Mouse (Mus musculus) liver, embryonic 16.5 days (tissue): ENCODE results near the gene Plekha8. TPM values are rescaled to one million over a fixed set of nuclear protein-coding genes. Genes with fewer than 3 reads are reported as not detected.

Source experiments
- ATAC-seq: fragments of 200-750 bp; cut with Nextera tagmentation; 2 replicates; pipeline ENCODE4 v1.8.0; 2017; ENCODE audit warnings: low read depth, mild to moderate bottlenecking, moderate number of reproducible peaks, moderate library complexity
- H3K27ac ChIP-seq: fragments of 300-500 bp; sonication (generic); 2 replicates; pipeline ENCODE4 v1.5.1; 2014; ENCODE audit warnings: mild to moderate bottlenecking, low read length
- H3K27me3 ChIP-seq: fragments of 300-500 bp; sonication (generic); 2 replicates; pipeline ENCODE4 v1.6.1; 2014; ENCODE audit warnings: low read depth, low read length, mixed read lengths; ENCODE audit not compliant: control insufficient read depth, insufficient read depth
- H3K36me3 ChIP-seq: fragments of 300-500 bp; sonication (generic); 2 replicates; pipeline ENCODE4 v1.6.1; 2014; ENCODE audit warnings: mild to moderate bottlenecking; ENCODE audit not compliant: control insufficient read depth, insufficient read depth
- H3K4me1 ChIP-seq: fragments of 300-500 bp; sonication (generic); 2 replicates; pipeline ENCODE4 v1.6.1; 2014; ENCODE audit warnings: low read depth, low read length, mixed read lengths; ENCODE audit not compliant: control insufficient read depth
- H3K4me2 ChIP-seq: fragments of 300-500 bp; sonication (generic); 2 replicates; pipeline ENCODE4 v1.6.1; 2014; ENCODE audit warnings: low read depth, low read length, mixed read lengths
- H3K4me3 ChIP-seq: fragments of 300-500 bp; sonication (generic); 2 replicates; pipeline ENCODE4 v1.5.1; 2014; ENCODE audit warnings: low read depth, mild to moderate bottlenecking, low read length
- H3K9ac ChIP-seq: fragments of 300-500 bp; sonication (generic); 2 replicates; pipeline ENCODE4 v1.6.1; 2014; ENCODE audit warnings: low read depth, low read length
- H3K9me3 ChIP-seq: fragments of 300-500 bp; sonication (generic); replicated peaks from 2 replicates; pipeline ENCODE4 v1.6.1; 2016; ENCODE audit warnings: low read length; ENCODE audit not compliant: control insufficient read depth
- WGBS: fragments of 180-500 bp; shearing (Covaris S2); extraction: QIAGEN DNeasy Blood & Tissue Kit; methylation state at CpG from one replicate; pipeline ENCODE4 v1.1.7; 2014; ENCODE audit not compliant: insufficient replicate concordance; 5-methylcytosine and 5-hydroxymethylcytosine counted together
- polyA plus RNA-seq: library from polyadenylated mRNA; unstranded; fragments of >200 nt; fragmentation: Nextera tagmentation; extraction: Ambion mirVana; gene quantifications from 2 replicates; pipeline ENCODE4 v1.2.1, GENCODE M21; 2015

The Plekha8 gene
- polyA plus RNA-seq, 1 experiment from 2014 or later: 2.1 TPM

DNA sequence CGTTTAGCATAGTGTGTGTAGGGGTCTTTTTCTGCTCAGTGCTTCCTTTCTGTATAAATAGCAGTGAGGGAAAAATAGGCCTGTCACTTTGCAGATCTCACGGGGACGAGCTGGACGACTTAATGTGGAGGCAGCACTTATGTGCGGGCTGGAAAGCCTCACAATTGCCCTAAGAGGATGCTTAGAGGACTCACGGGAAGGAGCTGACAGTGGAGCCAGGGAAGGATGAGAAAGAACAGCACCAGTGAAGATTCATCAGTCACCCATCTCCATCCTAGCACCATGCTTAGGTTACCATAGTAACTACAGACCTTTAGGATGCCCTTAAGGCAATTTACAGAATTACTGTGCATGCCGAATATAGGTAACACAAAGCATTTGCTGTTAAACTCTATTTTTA, 25.1 kb upstream of the Plekha8 start:
- no peaks in the 10 kb centered on the region for H3K9me3 ChIP-seq
- 53% methylated on average over 7 of the region's 7 CpGs for WGBS
- peaks cover 25% of the 10 kb centered on the region for H3K27me3 ChIP-seq
- H3K4me2 ChIP-seq: no peak overlapping the region
- no peaks in the 10 kb centered on the region; the same call in 1 of the 2 replicates for H3K4me1 ChIP-seq
- ATAC-seq: no peak
- H3K4me3 ChIP-seq: no peak overlapping the region
- H3K36me3 ChIP-seq: no peaks in the 10 kb centered on the region
- no peak overlapping the region for H3K27ac ChIP-seq
- H3K9ac ChIP-seq: no peak overlapping the region

DNA sequence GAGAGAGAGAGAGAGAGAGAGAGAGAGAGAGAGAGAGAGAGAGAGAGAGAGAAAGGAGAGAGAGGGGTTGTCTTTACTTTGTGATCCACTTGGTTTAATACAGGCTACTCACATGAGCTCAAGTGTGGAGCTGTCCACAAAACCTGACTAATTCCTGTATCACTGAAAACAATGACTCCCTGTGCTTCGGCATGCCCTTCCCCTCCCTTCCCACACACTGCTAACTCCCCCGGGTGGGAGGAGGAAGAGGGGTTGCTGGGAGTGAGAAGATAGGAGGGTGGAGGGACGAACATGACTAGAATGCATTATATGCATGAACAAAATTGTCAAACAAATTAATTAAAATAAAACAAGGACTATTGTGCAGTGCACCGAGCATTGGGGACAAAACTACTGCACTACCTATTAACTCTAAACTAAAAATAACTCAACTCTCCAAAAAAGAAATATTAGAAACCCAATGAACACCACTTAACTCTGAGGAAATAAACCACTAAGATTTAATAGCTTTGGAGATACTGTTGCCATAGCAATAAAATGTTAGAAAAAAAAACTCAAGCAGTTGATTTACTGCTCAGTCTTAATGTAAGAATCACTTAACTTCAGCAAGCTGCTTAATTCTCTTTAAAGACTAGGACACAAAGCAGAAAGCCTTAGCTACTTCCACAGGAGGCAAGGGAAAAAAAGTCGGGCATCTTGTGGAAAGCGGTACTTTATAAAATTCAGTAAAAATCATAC, 21.5 kb upstream of the Plekha8 start:
- H3K27ac ChIP-seq: no peak overlapping the region
- H3K27me3 ChIP-seq: no peaks in the 10 kb centered on the region
- H3K4me3 ChIP-seq: no peak overlapping the region
- H3K9me3 ChIP-seq: no peaks in the 10 kb centered on the region
- no peak overlapping the region for H3K4me2 ChIP-seq
- no peak overlapping the region for H3K9ac ChIP-seq
- no peaks in the 10 kb centered on the region for H3K4me1 ChIP-seq
- WGBS: 34% methylated on average over 6 of the region's 6 CpGs
- no peak for ATAC-seq
- H3K36me3 ChIP-seq: no peaks in the 10 kb centered on the region

DNA sequence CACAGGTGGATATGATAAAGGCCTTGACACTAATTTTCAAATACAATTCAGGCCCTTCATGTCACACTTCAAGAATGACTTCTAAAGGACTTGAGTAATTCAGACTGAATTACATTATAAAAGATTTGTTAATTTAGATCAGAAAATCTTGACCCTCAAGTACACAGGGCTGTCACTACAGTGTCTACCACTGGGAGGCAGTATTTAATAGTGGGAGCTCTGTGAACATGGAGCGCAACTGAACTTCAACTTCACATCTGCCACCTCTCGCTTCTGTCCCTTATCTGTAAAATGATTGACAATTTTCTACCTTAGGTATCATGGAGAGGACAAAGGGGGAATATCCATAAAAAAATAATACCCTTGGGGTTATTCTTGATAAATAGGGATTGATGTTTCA, 8.7 kb upstream of the Plekha8 start:
- Histone ChIP-seq H3K36me3 (no peaks in the 10 kb centered on the region), H3K27ac (no peak overlapping the region), H3K9me3 (no peaks in the 10 kb centered on the region), H3K27me3 (no peaks in the 10 kb centered on the region), H3K4me2 (no peak overlapping the region), H3K4me1 (no peaks in the 10 kb centered on the region), H3K4me3 (no peak overlapping the region), H3K9ac (no peak overlapping the region)
- ATAC-seq: no peak
- 16% methylated on average over 2 of the region's 2 CpGs for WGBS

DNA sequence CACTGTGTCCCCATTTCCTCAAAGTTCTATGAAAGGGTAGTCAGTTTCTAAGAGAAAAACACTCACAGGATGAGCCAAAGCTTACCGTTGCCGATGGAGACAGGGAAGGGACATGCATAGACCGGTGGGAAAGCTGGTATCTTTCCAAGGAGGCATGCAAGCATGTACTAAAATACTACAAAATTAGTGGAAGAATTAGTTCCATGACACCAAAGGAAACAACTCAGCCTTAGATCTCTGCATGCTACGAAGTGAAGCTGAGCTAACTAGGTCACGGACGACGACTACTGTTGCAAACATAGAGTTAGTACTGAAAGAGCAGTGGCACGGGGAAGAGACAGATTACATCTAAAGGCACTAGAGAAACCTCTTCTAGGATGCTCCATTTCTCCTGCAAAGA, 8.0 kb upstream of the Plekha8 start:
- WGBS: 72% methylated on average over 8 of the region's 8 CpGs
- peaks cover 2% of the 10 kb centered on the region; the same call in 1 of the 2 replicates for H3K4me1 ChIP-seq
- no peak overlapping the region for H3K9ac ChIP-seq
- H3K4me3 ChIP-seq: no peak overlapping the region
- no peak overlapping the region for H3K4me2 ChIP-seq
- no peaks in the 10 kb centered on the region for H3K36me3 ChIP-seq
- no peak for ATAC-seq
- H3K9me3 ChIP-seq: no peaks in the 10 kb centered on the region
- H3K27ac ChIP-seq: no peak overlapping the region
- no peaks in the 10 kb centered on the region for H3K27me3 ChIP-seq

DNA sequence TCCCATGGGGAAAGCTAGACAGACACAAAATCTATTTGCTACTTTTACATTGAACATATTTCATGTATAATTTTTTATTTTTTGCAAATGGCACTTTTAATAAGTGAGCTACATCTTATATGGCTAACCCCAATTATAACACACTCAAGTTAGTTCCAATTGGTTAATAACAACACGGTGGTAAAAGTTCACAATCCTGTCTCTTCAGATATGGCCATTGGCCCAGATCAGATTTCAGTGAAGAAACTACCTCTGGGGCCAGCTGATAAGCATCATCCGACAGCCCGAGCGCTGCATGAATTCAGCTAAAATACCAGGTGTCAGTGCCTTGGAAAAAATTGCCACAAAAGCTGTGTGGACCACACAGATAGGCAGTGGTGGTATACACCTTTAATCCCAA, 7.2 kb upstream of the Plekha8 start:
- H3K27me3 ChIP-seq: no peaks in the 10 kb centered on the region
- ATAC-seq: no peak
- WGBS: 33% methylated on average over 4 of the region's 4 CpGs
- H3K4me2 ChIP-seq: no peak overlapping the region
- no peak overlapping the region for H3K4me3 ChIP-seq
- no peaks in the 10 kb centered on the region for H3K36me3 ChIP-seq
- H3K9ac ChIP-seq: no peak overlapping the region
- no peak overlapping the region for H3K27ac ChIP-seq
- peaks cover 3% of the 10 kb centered on the region; the same call in 1 of the 2 replicates for H3K4me1 ChIP-seq
- no peaks in the 10 kb centered on the region for H3K9me3 ChIP-seq

DNA sequence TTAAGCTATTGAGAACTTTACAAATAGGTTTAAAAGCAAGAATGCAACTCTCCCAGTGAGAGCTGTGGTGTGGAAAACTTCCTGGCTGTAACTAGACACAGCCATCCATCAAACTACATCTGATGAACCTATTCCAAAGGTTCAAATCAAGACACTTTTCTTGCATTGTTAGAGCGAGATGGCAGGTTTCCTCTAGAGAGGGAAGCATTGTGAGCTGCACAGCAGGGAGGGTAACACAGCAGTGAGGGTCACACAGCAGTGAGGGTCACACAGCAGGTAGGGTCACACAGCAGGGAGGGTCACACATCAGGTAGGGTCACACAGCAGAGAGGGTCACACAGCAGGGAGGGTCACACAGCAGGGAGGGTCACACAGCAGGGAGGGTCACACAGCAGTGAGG, 6.7 kb upstream of the Plekha8 start:
- ATAC-seq: no peak
- Histone ChIP-seq H3K27me3 (no peaks in the 10 kb centered on the region), H3K9me3 (no peaks in the 10 kb centered on the region), H3K36me3 (no peaks in the 10 kb centered on the region), H3K4me1 (peaks cover 3% of the 10 kb centered on the region; the same call in 1 of the 2 replicates), H3K4me2 (no peak overlapping the region), H3K4me3 (no peak overlapping the region), H3K27ac (no peak overlapping the region), H3K9ac (no peak overlapping the region)
- WGBS: 33% methylated on average over 1 of the region's 1 CpGs

DNA sequence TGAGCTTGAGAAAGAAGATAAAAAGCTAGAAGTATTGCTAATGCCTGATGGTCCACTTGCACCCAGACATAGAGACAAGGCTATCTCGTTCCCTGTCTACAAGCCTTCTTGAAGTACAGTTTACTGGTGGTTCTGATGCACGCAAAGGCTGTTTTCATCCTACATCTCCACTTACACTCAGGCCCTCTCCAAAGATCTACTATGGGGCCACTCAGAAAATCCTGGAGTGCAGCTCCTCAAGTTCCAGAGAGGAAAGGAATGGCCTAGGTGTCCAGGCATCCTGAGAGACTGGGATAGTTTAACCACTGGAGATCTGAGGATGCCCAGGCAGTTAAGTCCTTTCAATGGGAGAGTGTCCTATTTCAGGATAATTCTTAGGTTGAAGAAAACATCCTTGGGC, 4.2 kb upstream of the Plekha8 start:
- Histone ChIP-seq H3K4me2 (no peak overlapping the region), H3K27ac (no peak overlapping the region), H3K4me1 (peaks cover 7% of the 10 kb centered on the region), H3K27me3 (no peaks in the 10 kb centered on the region), H3K9me3 (no peaks in the 10 kb centered on the region), H3K4me3 (no peak overlapping the region), H3K9ac (no peak overlapping the region), H3K36me3 (no peaks in the 10 kb centered on the region)
- ATAC-seq: no peak
- 69% methylated on average over 2 of the region's 2 CpGs for WGBS

DNA sequence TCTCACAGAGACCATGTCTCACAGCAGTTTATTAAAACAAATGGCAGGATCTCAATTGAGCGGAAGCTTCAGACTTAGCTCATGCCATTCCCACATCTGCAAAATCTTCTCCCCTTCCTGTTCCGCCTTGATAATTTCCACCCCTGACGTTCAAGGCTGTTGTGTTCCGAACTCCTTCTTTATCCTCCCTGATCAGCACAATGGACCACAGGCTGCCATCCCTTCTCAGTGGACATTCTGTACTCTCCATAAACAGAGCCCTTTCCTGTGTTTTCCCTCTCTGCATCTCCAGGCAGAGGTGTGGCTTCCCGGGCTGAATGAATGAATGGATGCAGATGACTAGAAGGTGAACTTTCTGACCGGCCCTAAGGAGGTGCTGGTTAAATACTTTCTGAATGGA, 3.1 kb upstream of the Plekha8 start:
- no peak overlapping the region for H3K9ac ChIP-seq
- no peak overlapping the region for H3K27ac ChIP-seq
- no peaks in the 10 kb centered on the region; the same call in 1 of the 2 replicates for H3K27me3 ChIP-seq
- H3K4me1 ChIP-seq: peaks cover 9% of the 10 kb centered on the region
- H3K4me2 ChIP-seq: peak overlapping the region; percentile 27; the same call in 1 of the 2 replicates
- 49% methylated on average over 6 of the region's 6 CpGs for WGBS
- no peak for ATAC-seq
- H3K4me3 ChIP-seq: no peak overlapping the region
- no peaks in the 10 kb centered on the region for H3K36me3 ChIP-seq
- H3K9me3 ChIP-seq: no peaks in the 10 kb centered on the region

DNA sequence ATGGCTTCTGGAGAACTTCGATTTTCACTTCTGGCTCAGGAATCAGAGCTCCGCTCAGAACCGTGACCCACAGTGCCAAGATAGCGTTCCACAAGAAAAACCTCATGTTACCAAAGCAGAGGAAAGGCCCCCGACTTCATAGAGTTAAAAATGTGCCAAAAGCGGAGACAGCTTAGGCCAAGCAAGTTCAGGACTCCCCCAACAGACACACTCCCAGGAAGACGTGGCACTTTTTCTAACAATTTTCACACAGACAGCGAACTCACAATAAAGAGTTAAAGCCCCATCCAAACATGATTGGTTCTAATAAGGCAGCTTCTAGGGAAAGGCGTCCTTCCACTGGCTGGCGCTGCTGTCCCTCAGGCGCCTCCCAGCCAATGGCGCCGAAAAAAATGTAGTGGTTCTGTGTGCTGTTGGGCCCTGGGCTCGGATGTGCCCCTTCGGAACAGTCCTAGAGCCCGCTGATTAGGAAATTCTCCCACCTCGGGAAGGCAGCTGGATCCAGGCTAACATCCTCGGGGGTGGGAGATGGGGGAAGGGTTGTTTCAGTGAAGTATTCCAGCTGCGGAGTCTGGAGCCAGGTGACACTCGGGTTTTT, 1.9 kb upstream of the Plekha8 start:
- peaks cover 9% of the 10 kb centered on the region for H3K4me1 ChIP-seq
- peak; percentile 76 for ATAC-seq
- H3K4me3 ChIP-seq: peak overlapping the region; percentile 69
- peak overlapping the region; percentile 72 for H3K9ac ChIP-seq
- H3K27me3 ChIP-seq: no peaks in the 10 kb centered on the region; the same call in 1 of the 2 replicates
- under 1% methylated on average over 20 of the region's 20 CpGs for WGBS
- H3K36me3 ChIP-seq: no peaks in the 10 kb centered on the region
- H3K27ac ChIP-seq: peak overlapping the region; percentile 10; the same call in 1 of the 2 replicates
- no peaks in the 10 kb centered on the region for H3K9me3 ChIP-seq
- H3K4me2 ChIP-seq: peak overlapping the region; percentile 76
